Mouse (Mus musculus) fibroblast of lung, adult 2 months (primary cell): ENCODE measurements around the gene Gm28047.

Experiments used
- DNase-seq: peaks from one replicate; pipeline ENCODE4 v3.0.0-alpha.2; 2011; ENCODE audit warnings: low read depth

Gm28047 gene

GRCm38 (mm10) chr15:102546677-102547427, 78.0 kb downstream of the Gm28047 start:
- no peak for DNase-seq

GRCm38 (mm10) chr15:102546246-102546645, 78.6 kb downstream of the Gm28047 start:
- DNase-seq: no peak

GRCm38 (mm10) chr15:102544801-102545200, 80.1 kb downstream of the Gm28047 start:
- no peak for DNase-seq

GRCm38 (mm10) chr15:102533926-102534325, 90.9 kb downstream of the Gm28047 start:
- no peak for DNase-seq

- no peak for DNase-seq
These were observed 92.6 kb downstream of the Gm28047 start for GRCm38 (mm10) chr15:102532106-102532900.

GRCm38 (mm10) chr15:102531586-102531985, 93.3 kb downstream of the Gm28047 start:
- no peak for DNase-seq

GRCm38 (mm10) chr15:102530566-102530965, 94.3 kb downstream of the Gm28047 start:
- no peak for DNase-seq

GRCm38 (mm10) chr15:102528396-102528795, 96.5 kb downstream of the Gm28047 start:
- DNase-seq: no peak

- no peak for DNase-seq
These were observed 96.9 kb downstream of the Gm28047 start for GRCm38 (mm10) chr15:102527936-102528335.

GRCm38 (mm10) chr15:102526111-102527002, 98.5 kb downstream of the Gm28047 start:
- DNase-seq: no peak

GRCm38 (mm10) chr15:102524892-102525485, 99.9 kb downstream of the Gm28047 start, which contains the start of gene Npff:
Gene Npff, minus strand, starts transcription at chr15:102524942.
- DNase-seq: no peak

- DNase-seq: no peak
These were observed 103.4 kb downstream of the Gm28047 start for GRCm38 (mm10) chr15:102521480-102521879.

- no peak for DNase-seq
These were observed 104.5 kb downstream of the Gm28047 start for GRCm38 (mm10) chr15:102520416-102520815.

- DNase-seq: no peak
These were observed 105.4 kb downstream of the Gm28047 start for GRCm38 (mm10) chr15:102519211-102520141.

GRCm38 (mm10) chr15:102518859-102519201, 106.0 kb downstream of the Gm28047 start:
- no peak for DNase-seq

GRCm38 (mm10) chr15:102517976-102518858, 106.7 kb downstream of the Gm28047 start, which contains the start of gene Tarbp2:
Gene Tarbp2, plus strand, starts transcription at chr15:102518192.
- DNase-seq: peak; percentile 100

- DNase-seq: no peak
These were observed 107.3 kb downstream of the Gm28047 start for GRCm38 (mm10) chr15:102517631-102517975.

- DNase-seq: peak; percentile 33
These were observed 108.0 kb downstream of the Gm28047 start, which contains the start of gene Map3k12 for GRCm38 (mm10) chr15:102516728-102517404. Gene Map3k12, minus strand, starts transcription at chr15:102517064.

GRCm38 (mm10) chr15:102516293-102516692, 108.6 kb downstream of the Gm28047 start:
- no peak for DNase-seq
